Mouse (Mus musculus) stomach, embryonic 15.5 days (tissue): ENCODE measurements around the gene Smgc. TPM values are rescaled to one million over a fixed set of nuclear protein-coding genes. Genes with fewer than 3 reads are reported as not detected.
"Not testable (repeated sequence)": the region's sequence is repeated elsewhere in the genome, so short reads cannot be mapped to it uniquely, and the experiment has no call there.

Source experiments
- ATAC-seq: fragments of 200-750 bp; cut with Nextera tagmentation; 2 replicates; pipeline ENCODE4 v1.8.0; 2017; ENCODE audit warnings: low read depth, moderate number of reproducible peaks, moderate TSS enrichment; ENCODE audit not compliant: insufficient read depth, low FRiP score
- H3K27ac ChIP-seq: fragments of 300-500 bp; sonication (generic); 2 replicates; pipeline ENCODE4 v1.5.1; 2015; ENCODE audit warnings: mild to moderate bottlenecking, inconsistent platforms
- H3K27me3 ChIP-seq: fragments of 300-500 bp; sonication (generic); replicated peaks from 2 replicates; pipeline ENCODE4 v1.6.1; 2015; ENCODE audit warnings: inconsistent platforms
- H3K36me3 ChIP-seq: fragments of 300-500 bp; sonication (generic); 2 replicates; pipeline ENCODE4 v1.6.1; 2015; ENCODE audit warnings: inconsistent platforms
- H3K4me1 ChIP-seq: fragments of 300-500 bp; sonication (generic); 2 replicates; pipeline ENCODE4 v1.6.1; 2015; ENCODE audit warnings: inconsistent platforms
- H3K4me2 ChIP-seq: fragments of 300-500 bp; sonication (generic); 2 replicates; pipeline ENCODE4 v1.6.1; 2015; ENCODE audit warnings: mild to moderate bottlenecking, inconsistent platforms
- H3K4me3 ChIP-seq: fragments of 300-500 bp; sonication (generic); replicated peaks from 2 replicates; pipeline ENCODE4 v1.5.1; 2015; ENCODE audit warnings: inconsistent platforms
- H3K9ac ChIP-seq: fragments of 300-500 bp; sonication (generic); 2 replicates; pipeline ENCODE4 v1.6.1; 2015; ENCODE audit warnings: inconsistent platforms
- H3K9me3 ChIP-seq: fragments of 300-500 bp; sonication (generic); 2 replicates; pipeline ENCODE4 v1.6.1; 2016; ENCODE audit warnings: inconsistent platforms
- WGBS: fragments of 180-500 bp; shearing (Covaris S2); methylation state at CpG from one replicate; pipeline ENCODE4 v1.1.7; 2015; 5-methylcytosine and 5-hydroxymethylcytosine counted together
- polyA plus RNA-seq: library from polyadenylated mRNA; unstranded; fragments of >200 nt; fragmentation: Nextera tagmentation; extraction: Ambion mirVana; gene quantifications from 2 replicates; pipeline ENCODE4 v1.2.1, GENCODE M21; 2015

Gene Smgc
- polyA plus RNA-seq = not detected in 2 replicates

DNA sequence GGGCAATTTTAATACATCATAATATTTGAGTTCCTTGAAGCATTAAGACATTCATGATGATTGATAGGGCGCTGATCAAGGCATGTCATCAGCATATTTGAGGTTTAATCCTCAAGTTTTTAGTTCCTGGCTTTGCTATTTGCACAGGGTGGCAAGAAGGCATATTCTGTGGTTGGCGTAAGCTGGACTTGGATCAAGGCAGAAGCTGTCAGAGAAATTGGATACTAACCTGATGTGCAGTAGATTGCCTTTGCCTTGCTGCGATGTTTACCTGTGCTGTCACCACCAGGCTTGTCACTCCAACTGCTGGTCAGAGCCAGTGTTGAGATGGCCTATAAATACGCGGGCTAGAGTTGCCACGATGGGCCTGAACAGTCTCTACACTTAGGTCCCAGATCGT is at the start of gene Smgc:
TSS of gene Smgc (plus strand) at position 301 of the 400 bp plus-strand sequence.
- no peaks in the 10 kb centered on the region for H3K27me3 ChIP-seq
- H3K4me3 ChIP-seq = no peak within 1 kb of the TSS
- H3K9me3 ChIP-seq = no peaks in the 10 kb centered on the region
- no peak for ATAC-seq
- H3K36me3 ChIP-seq = no peaks in the 10 kb centered on the region
- WGBS = 82% methylated on average over 7 of the region's 7 CpGs
- H3K27ac ChIP-seq = no peak within 1 kb of the TSS
- no peak within 1 kb of the TSS for H3K4me2 ChIP-seq
- no peaks in the 10 kb centered on the region for H3K4me1 ChIP-seq
- H3K9ac ChIP-seq = no peak within 1 kb of the TSS

DNA sequence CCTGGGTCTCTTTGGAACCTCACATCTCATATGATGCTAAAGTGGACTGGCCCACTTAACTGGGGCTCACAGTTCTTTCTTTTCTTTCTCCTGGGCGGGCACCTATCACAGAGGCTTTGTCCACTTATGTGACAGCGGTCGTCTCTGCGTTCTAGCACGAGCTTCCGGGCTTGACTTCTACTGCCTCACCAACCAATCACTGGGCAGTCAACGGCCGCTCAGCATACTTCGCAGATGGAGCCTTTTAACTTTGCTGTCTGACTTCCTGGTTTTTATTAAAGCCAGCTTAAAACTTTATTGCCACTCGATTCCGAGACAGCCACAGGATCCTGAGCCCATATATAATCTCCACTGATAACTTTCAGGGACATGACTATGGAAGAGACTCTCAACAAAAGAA is 49.7 kb upstream of the Smgc start:
- no peaks in the 10 kb centered on the region for H3K36me3 ChIP-seq
- ATAC-seq = no peak

DNA sequence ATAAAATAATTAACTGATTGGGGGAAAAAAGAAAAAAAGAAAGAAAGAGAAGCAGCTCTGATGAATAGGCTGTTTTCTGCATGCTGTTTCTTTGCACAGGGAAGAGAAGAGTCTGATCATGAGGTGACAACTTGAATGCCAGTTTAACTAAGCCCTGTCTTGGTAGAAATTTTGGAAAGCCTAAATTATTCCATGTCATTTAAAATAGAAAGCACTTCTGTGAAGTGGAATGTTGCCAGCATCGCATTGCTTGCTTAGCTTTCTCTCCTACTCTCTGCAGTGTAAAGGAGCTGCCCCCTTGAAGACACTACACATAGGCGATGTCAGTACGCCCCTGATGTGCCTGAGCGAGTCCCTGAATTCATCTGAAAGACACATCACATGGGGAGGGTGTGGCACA is 31.6 kb upstream of the Smgc start:
- no peak overlapping the region for H3K4me3 ChIP-seq
- H3K36me3 ChIP-seq = no peaks in the 10 kb centered on the region
- no peaks in the 10 kb centered on the region for H3K4me1 ChIP-seq
- H3K4me2 ChIP-seq = no peak overlapping the region
- no peaks in the 10 kb centered on the region for H3K9me3 ChIP-seq
- H3K9ac ChIP-seq = no peak overlapping the region
- WGBS = 84% methylated on average over 4 of the region's 4 CpGs
- no peak for ATAC-seq
- H3K27me3 ChIP-seq = no peaks in the 10 kb centered on the region
- H3K27ac ChIP-seq = no peak overlapping the region

More for the DNA sequence above, 49.7 kb upstream of the Smgc start:
- no peak overlapping the region for H3K4me2 ChIP-seq
- H3K4me3 ChIP-seq = no peak overlapping the region
- no peak overlapping the region for H3K9ac ChIP-seq
- H3K4me1 ChIP-seq = no peaks in the 10 kb centered on the region
- H3K9me3 ChIP-seq = no peaks in the 10 kb centered on the region
- no peak overlapping the region for H3K27ac ChIP-seq
- no peaks in the 10 kb centered on the region for H3K27me3 ChIP-seq
- 93% methylated on average over 11 of the region's 11 CpGs for WGBS

DNA sequence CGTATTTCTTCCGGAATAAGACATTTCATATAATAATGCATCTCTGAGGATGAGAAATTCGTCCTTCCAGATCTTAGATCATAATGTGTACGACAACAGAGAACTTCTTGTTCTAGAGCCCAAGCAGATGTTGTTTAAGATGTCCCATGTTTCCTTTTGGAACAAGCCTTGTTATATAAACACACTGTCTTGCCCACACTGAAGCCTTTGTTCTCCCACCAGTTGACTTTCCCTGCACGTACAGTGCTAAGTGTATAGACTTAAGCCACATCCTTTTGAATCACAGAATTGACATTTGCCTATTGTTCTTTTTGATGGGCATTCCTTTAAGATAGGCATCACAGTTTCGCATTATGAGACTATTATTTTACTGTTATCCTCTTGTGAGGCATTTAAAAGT is 2.7 kb upstream of the Smgc start:
- 67% methylated on average over 6 of the region's 6 CpGs for WGBS
- Histone ChIP-seq H3K27me3 (no peaks in the 10 kb centered on the region), H3K4me1 (no peaks in the 10 kb centered on the region), H3K27ac (no peak overlapping the region), H3K4me3 (no peak overlapping the region), H3K36me3 (no peaks in the 10 kb centered on the region), H3K4me2 (no peak overlapping the region), H3K9me3 (no peaks in the 10 kb centered on the region), H3K9ac (no peak overlapping the region)
- no peak for ATAC-seq

DNA sequence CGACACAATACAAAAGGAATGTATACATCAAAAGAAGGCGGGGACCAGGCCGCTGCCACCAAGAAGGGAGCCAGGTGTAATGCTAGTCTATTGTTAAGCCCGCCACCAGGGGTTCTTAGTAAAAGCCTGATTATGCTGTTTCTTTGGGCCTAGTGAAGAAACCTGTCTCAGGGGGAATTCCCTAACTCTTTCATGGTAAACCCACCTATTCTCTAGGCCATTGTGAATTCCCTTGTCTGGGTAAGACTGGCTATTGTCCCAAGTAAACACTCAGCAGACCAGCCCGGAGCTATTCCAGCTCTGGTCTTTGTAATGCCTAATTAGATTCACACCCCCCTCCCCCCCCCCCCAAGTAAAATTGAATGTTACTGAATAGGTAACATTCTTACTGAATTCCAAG is 26.1 kb downstream of the Smgc start:
- not testable (repeated sequence) for H3K4me1 ChIP-seq, H3K4me2 ChIP-seq, ATAC-seq, H3K4me3 ChIP-seq, H3K27ac ChIP-seq, H3K36me3 ChIP-seq, H3K9me3 ChIP-seq, H3K9ac ChIP-seq, H3K27me3 ChIP-seq
- 47% methylated on average over 5 of the region's 5 CpGs for WGBS

DNA sequence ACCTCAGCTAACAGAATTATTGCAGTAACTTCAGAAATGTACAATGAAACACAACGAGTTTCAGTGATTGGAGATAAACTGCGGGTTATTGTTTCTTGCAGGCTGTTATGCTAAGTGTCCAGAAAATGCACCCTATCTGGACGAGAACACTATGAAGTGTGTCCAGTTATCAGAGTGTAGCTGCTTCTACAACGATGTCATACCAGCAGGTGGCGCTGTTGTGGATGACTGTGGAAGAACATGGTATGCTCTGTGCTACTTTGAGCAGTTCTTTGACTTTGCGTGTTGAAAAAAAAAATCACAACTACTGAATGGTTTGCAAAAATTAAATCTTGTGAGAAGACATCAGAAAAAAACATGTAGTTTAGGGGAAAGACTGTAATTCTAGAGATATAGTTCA is 62.2 kb downstream of the Smgc start:
- no peak for ATAC-seq
- H3K27me3 ChIP-seq = no peaks in the 10 kb centered on the region
- no peak overlapping the region for H3K9ac ChIP-seq
- H3K4me2 ChIP-seq = no peak overlapping the region
- H3K27ac ChIP-seq = no peak overlapping the region
- no peaks in the 10 kb centered on the region for H3K36me3 ChIP-seq
- no peaks in the 10 kb centered on the region for H3K9me3 ChIP-seq
- H3K4me3 ChIP-seq = no peak overlapping the region
- H3K4me1 ChIP-seq = no peaks in the 10 kb centered on the region
- WGBS = 65% methylated on average over 6 of the region's 6 CpGs

DNA sequence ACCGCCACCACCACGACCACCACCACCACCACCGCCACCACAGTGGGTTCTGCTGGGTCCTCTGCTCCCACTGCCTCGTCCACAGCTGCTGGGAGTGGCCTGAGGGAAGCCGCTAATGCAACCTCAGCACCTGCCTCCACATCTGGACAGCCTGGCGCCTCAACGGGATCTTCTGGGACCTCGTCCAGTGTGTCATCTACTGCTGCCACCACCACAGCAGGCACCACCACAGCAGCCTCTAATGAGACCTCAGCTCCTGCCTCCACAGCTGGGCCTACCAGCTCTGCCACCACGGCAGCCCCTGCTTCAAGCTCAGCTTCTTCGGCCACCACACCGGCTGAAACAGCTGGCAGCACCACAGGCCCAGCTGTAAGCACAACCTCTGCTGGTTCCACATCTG is 69.0 kb downstream of the Smgc start:
- 85% methylated on average over 3 of the region's 11 CpGs for WGBS
- H3K9me3 ChIP-seq, H3K9ac ChIP-seq, H3K27ac ChIP-seq, H3K4me1 ChIP-seq, H3K27me3 ChIP-seq, H3K4me2 ChIP-seq, ATAC-seq, H3K36me3 ChIP-seq, H3K4me3 ChIP-seq: not testable (repeated sequence)

Other genes with a start within 250 kb of the Smgc start
- 3.8 and 4.6 TPM in 2 replicates for gene Lrrk2, start 165.1 kb upstream of the Smgc start, polyA plus RNA-seq
- gene Cntn1, start 212.9 kb downstream of the Smgc start, polyA plus RNA-seq = 2.2 and 2.4 TPM in 2 replicates